Mouse (Mus musculus) hindbrain, postnatal 0 days (tissue): Measurements from ENCODE around the gene Flot2. TPM values are rescaled to one million over a fixed set of nuclear protein-coding genes. Genes with fewer than 3 reads are reported as not detected.

Experiments used
- ATAC-seq: fragments of 200-750 bp; cut with Nextera tagmentation; 2 replicates; pipeline ENCODE4 v1.8.0; 2017; ENCODE audit warnings: mild to moderate bottlenecking, moderate TSS enrichment, moderate library complexity
- DNase-seq: peaks from one replicate; pipeline ENCODE4 v3.0.0-alpha.2; 2015; ENCODE audit warnings: low spot score
- H3K27ac ChIP-seq: fragments of 300-500 bp; sonication (generic); 2 replicates; pipeline ENCODE4 v1.5.1; 2014; ENCODE audit warnings: mild to moderate bottlenecking
- H3K27me3 ChIP-seq: fragments of 300-500 bp; sonication (generic); 2 replicates; pipeline ENCODE4 v1.6.1; 2014; ENCODE audit warnings: low read length, mixed read lengths; ENCODE audit not compliant: insufficient read depth
- H3K36me3 ChIP-seq: fragments of 300-500 bp; sonication (generic); 2 replicates; pipeline ENCODE4 v1.6.1; 2014; ENCODE audit warnings: low read length, mixed read lengths; ENCODE audit not compliant: insufficient read depth
- H3K4me1 ChIP-seq: fragments of 300-500 bp; sonication (generic); 2 replicates; pipeline ENCODE4 v1.6.1; 2014; ENCODE audit warnings: antibody characterized with exemption, low read length, mixed read lengths; ENCODE audit not compliant: insufficient read depth
- H3K4me2 ChIP-seq: fragments of 300-500 bp; sonication (generic); 2 replicates; pipeline ENCODE4 v1.6.1; 2014; ENCODE audit warnings: low read depth, mild to moderate bottlenecking, low read length, moderate library complexity, mixed read lengths
- H3K4me3 ChIP-seq: fragments of 300-500 bp; sonication (generic); 2 replicates; pipeline ENCODE4 v1.5.1; 2014; ENCODE audit warnings: low read length
- H3K9ac ChIP-seq: fragments of 300-500 bp; sonication (generic); replicated peaks from 2 replicates; pipeline ENCODE4 v1.6.1; 2014; ENCODE audit warnings: mild to moderate bottlenecking, low read length, moderate library complexity, mixed read lengths
- H3K9me3 ChIP-seq: fragments of 300-500 bp; sonication (generic); 2 replicates; pipeline ENCODE4 v1.6.1; 2016; ENCODE audit warnings: low read length, mixed read lengths
- CTCF ChIP-seq: IDR thresholded peaks from 2 replicates; pipeline ENCODE4 v1.5.1; 2016; ENCODE audit warnings: antibody characterized with exemption, control low read depth, low read depth
- WGBS: fragments of 180-500 bp; shearing (Covaris S2); extraction: QIAGEN DNeasy Blood & Tissue Kit; methylation state at CpG from one replicate; pipeline ENCODE4 v1.1.7; 2014; 5-methylcytosine and 5-hydroxymethylcytosine counted together
- polyA plus RNA-seq: library from polyadenylated mRNA; unstranded; fragments of >200 nt; fragmentation: Nextera tagmentation; extraction: Ambion mirVana; gene quantifications from 2 replicates; pipeline ENCODE4 v1.2.1, GENCODE M21; 2015
- total RNA-seq: library from RNA; depleted of rRNA; stranded (reverse); fragments of >200 nt; gene quantifications from 2 replicates; pipeline ENCODE4 v1.2.3, GENCODE M21; 2014; rRNA removed

The Flot2 gene
- total RNA-seq (107 and 108 TPM in 2 replicates), polyA plus RNA-seq (121 and 123 TPM in 2 replicates)

DNA sequence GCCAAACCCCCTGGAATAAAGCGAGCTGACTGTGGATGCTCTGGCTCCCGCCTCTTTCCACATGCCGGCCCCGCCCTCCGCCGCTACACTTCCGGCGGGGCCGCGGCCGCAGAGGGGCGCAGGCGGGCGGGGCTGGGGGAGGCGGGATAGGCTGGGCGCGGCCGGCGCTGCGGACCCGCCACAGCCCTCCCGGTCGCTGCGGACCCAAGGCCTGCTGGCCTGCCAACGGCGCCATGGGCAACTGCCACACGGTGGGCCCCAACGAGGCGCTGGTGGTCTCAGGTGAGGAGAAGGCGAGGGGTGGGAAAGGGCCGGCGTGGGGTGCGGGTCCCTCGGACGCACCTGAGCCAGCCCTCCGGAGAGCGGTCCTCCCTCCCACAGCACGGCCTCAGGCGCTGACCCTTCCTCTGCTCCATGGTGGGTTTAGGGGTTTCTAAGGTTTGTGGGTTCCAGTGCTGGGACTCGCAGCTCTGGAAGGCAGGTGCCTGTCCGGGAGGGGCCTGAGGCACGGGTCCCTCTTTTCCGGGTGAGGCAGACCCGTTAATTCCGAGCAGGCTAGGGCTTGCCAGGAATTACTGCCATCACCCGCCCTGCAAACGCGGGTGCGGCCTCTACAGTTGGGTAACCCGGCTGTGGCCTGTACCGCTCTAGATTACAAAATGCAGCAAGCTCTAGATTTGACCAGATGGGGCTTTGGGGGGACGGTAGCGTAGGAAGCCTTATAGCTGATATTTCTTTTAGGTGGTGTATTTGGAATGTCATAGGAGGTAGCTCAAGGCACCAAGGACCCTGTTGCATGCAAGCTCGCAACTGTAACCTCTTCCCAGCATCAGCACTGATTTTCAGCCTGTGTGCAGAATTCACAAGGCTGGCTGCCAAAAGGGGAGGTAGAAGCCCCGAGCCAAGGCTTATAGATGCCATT is at the start of gene Flot2:
Gene Flot2 (plus strand): TSS at position 101 of the 922 bp plus-strand sequence.
- Histone ChIP-seq H3K4me2 (peak within 1 kb of the TSS; percentile 71), H3K9me3 (no peaks in the 10 kb centered on the region), H3K27ac (peak within 1 kb of the TSS; percentile 87), H3K36me3 (peaks cover 4% of the 10 kb centered on the region; the same call in 1 of the 2 replicates), H3K4me3 (peak within 1 kb of the TSS; percentile 72), H3K9ac (peak within 1 kb of the TSS; percentile 79), H3K4me1 (0 out of 2 replicates have a peak, but pooled peaks cover 10% of the 10 kb centered on the region), H3K27me3 (no peaks in the 10 kb centered on the region)
- 3% methylated on average over 51 of the region's 55 CpGs for WGBS
- ATAC-seq = peak; percentile 87
- peak; percentile 82 for DNase-seq
- no peak for TF ChIP-seq CTCF

DNA sequence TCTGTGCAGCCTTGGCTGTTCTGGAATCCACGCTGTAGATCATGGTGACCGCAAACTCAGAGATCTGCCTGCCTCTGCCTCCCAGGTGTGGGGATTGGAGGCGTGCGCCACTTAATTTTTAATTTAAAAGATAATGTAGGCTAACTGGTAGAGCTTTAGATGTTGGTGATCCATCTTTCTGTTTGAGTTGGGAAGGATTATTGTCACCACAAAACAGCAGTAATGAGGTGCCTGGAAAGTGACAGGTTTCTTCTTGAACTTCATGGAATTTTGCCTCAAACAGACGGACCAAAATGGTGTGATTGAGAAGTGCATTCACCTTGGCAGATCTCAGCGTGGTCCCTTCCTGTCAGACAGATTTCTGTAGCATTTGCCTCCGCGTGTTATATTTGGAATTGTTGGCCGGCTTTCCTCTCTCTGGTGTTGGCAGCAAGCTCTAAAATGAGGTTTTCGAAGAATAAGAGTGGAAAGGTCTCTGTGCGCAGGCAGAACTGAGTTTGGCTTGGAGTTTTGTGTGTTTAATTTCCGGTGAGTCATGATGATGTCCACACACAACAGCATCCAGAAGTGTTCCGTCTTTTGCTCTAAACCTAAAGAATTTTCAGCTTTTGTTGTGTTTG is 48.5 kb upstream of the Flot2 start:
- H3K4me2 ChIP-seq = no peak overlapping the region
- H3K4me3 ChIP-seq = no peak overlapping the region
- no peaks in the 10 kb centered on the region for H3K9me3 ChIP-seq
- H3K4me1 ChIP-seq = no peaks in the 10 kb centered on the region
- TF ChIP-seq CTCF = no peak
- ATAC-seq (no peak), DNase-seq (no peak)
- H3K27me3 ChIP-seq = no peaks in the 10 kb centered on the region
- no peak overlapping the region for H3K27ac ChIP-seq
- no peak overlapping the region for H3K9ac ChIP-seq
- 86% methylated on average over 13 of the region's 13 CpGs for WGBS
- no peaks in the 10 kb centered on the region for H3K36me3 ChIP-seq

DNA sequence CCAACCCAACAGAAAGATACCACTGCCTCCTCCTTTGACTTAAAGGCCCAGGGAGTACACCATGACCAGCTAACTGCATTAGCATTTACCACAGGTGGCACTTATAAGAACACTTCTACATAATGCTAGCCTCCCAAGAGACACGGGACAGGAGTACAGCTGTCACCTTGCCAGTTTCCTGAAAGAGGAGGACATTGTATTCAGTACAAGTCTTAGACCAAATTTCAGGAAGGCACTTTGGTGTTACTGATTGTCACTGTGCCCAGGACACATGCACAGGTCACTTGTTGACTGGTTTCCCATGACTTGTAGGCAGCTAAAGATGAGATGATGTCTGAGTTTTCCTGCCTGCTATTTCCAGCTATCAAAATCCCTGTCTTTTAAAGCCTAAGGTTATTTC is 42.2 kb upstream of the Flot2 start:
- H3K36me3 ChIP-seq = 0 out of 2 replicates have a peak, but pooled peaks cover 3% of the 10 kb centered on the region
- no peak overlapping the region for H3K4me3 ChIP-seq
- no peaks in the 10 kb centered on the region for H3K9me3 ChIP-seq
- no peak overlapping the region for H3K27ac ChIP-seq
- H3K9ac ChIP-seq = no peak overlapping the region
- no peaks in the 10 kb centered on the region for H3K4me1 ChIP-seq
- TF ChIP-seq CTCF = no peak
- no peaks in the 10 kb centered on the region for H3K27me3 ChIP-seq
- ATAC-seq = no peak
- H3K4me2 ChIP-seq = no peak overlapping the region
- no peak for DNase-seq
- WGBS = 59% methylated on average over 1 of the region's 1 CpGs

DNA sequence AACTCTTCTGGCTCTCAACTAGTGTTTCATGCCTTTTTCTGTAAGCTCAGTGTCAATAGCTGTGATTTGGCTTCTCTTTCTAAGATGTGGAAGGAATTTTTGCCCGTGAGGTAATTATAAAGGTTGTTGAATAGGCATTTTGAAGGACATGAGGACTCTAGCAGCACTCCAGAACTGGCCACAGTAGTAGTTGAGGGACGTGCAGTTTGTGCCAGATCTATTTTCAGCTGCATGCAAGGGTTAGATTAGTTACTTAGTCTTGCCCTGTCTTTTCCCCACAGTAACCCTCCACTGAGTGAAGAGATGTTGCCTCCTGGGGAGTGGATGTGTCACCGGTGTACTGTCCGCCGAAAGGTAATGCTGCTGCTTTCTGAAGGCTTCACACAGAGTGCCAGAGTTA is 31.3 kb upstream of the Flot2 start:
- no peak overlapping the region for H3K27ac ChIP-seq
- DNase-seq = no peak
- no peaks in the 10 kb centered on the region for H3K27me3 ChIP-seq
- H3K4me3 ChIP-seq = no peak overlapping the region
- H3K4me2 ChIP-seq = no peak overlapping the region
- TF ChIP-seq CTCF = no peak
- no peak overlapping the region for H3K9ac ChIP-seq
- WGBS = 91% methylated on average over 5 of the region's 5 CpGs
- H3K9me3 ChIP-seq = no peaks in the 10 kb centered on the region
- no peaks in the 10 kb centered on the region for H3K4me1 ChIP-seq
- H3K36me3 ChIP-seq = peaks cover 26% of the 10 kb centered on the region
- no peak for ATAC-seq

DNA sequence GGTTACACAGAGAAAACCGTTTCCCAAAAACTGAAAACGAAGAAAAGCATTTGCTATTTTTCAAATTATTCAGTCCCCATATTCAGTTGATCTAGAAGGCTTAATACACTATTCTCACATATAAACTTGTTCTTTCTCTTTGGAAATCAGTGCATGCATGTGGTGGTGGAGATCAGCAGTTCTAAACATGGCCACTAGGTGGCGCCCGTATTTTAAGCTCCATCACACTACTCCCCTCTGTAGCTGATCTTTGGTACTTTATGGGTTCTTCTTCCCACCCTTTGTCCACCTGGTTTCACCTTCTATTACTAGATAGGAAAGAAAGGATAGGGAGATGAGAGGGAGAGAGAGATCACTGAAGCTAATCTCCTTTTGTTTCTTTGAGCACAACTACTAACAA is 18.1 kb upstream of the Flot2 start:
- peaks cover 74% of the 10 kb centered on the region for H3K36me3 ChIP-seq
- ATAC-seq = peak; percentile 73

DNA sequence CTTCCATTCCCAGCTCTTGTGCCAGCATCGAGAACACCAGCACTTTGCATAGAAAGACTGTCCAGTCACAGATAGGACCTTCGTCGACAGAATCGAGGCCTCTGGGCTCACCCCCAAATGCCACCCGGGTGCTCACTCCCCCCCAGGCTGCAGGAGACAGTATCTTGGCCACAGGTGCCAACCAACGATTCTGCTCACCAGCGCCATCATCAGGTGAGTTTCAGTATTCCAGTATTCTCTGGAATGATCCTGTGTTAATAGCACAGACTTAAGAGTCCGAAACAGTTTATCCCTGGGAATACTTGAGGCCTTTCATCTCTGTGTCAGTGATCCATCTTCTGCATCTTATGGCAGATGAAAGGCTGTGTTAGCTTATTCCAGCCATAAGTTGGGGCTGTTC is 14.1 kb upstream of the Flot2 start:
- no peak overlapping the region for H3K4me2 ChIP-seq
- DNase-seq (peak; percentile 63), ATAC-seq (peak; percentile 37; the same call in 1 of the 2 replicates)
- no peaks in the 10 kb centered on the region for H3K27me3 ChIP-seq
- H3K4me1 ChIP-seq = no peaks in the 10 kb centered on the region
- H3K9ac ChIP-seq = no peak overlapping the region
- H3K9me3 ChIP-seq = no peaks in the 10 kb centered on the region
- WGBS = 86% methylated on average over 8 of the region's 8 CpGs
- TF ChIP-seq CTCF = peak; percentile 57
- no peak overlapping the region for H3K27ac ChIP-seq
- no peak overlapping the region for H3K4me3 ChIP-seq
- peaks cover 65% of the 10 kb centered on the region for H3K36me3 ChIP-seq

More for the DNA sequence above, 18.1 kb upstream of the Flot2 start:
- Histone ChIP-seq H3K4me3 (no peak overlapping the region), H3K27me3 (no peaks in the 10 kb centered on the region), H3K9me3 (no peaks in the 10 kb centered on the region), H3K4me2 (no peak overlapping the region), H3K27ac (no peak overlapping the region), H3K4me1 (no peaks in the 10 kb centered on the region), H3K9ac (no peak overlapping the region)
- DNase-seq = peak; percentile 86
- peak; percentile 95 for TF ChIP-seq CTCF
- 25% methylated on average over 4 of the region's 4 CpGs for WGBS
